Mouse (Mus musculus): ENCODE results near the gene Phf21b. TPM values are rescaled to one million over a fixed set of nuclear protein-coding genes. Genes with fewer than 3 reads are reported as not detected.
"Not testable (repeated sequence)": the region's sequence is repeated elsewhere in the genome, so short reads cannot be mapped to it uniquely, and the experiment has no call there.

Gene Phf21b
- total RNA-seq (2021) = 1 to 10 TPM; 4.7 to 6.8 TPM
- long read RNA-seq, experiment 1, partial matches to known transcripts = 0 of 1 reads
- long read RNA-seq, experiment 1, other reads (novel, unspliced or antisense) = 0 of 1 reads
- long read RNA-seq, experiment 2, partial matches to known transcripts = 0 of 1 reads
- long read RNA-seq, experiment 2, other reads (novel, unspliced or antisense) = 0 of 1 reads

DNA sequence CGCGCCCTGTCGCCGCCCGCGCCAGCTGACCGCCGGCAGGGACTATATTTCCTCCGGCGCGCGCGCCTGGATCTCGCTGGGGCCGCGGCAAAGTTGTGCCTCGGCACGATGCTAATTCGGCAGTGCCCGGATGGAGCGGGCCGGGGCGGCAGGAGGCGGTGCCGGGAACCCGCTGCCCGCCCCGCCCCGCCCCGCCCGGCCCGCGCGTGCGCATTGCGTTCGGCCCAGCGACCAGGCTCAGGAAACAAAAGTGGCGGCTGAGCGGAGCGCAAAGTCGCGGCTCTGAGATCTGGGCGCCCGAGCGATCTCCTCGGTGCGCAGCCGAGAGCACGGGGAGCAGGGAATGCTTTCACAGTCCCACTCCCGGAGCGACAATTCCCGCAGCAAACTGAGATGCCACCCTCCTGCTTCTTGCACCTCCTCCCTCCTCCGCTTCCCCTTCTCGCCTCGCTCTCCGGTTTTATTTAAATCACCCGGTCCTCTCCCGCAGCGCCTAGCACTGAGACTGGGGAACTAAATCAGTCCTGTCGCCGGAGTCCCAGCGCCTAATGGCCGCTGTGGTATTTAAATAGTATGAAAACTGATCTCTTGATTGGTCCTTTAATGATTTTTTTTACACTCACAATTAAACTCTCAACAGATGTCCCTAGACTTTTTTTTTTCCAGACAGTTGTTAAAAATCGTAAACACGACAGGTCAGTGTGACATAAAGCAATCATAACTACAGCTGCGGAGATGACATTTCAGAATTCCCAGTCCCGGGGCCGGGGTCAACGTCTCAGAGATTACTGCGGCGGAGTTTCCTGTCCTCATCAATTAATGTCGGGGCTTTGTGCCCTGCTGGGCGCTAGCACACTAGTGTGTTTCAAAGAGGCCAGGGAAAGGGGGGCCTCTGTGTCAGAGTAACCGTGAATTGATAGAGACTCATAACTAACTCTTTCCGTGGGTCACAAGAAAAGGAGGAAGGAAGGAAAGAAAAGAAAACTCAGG, at the start of gene Phf21b:
Gene Phf21b (minus strand): TSS at position 44 of the 990 bp plus-strand sequence.
- peak; percentile 77 to 84 for DNase-seq (ENCODE audit: low spot score in 2 of 2)

DNA sequence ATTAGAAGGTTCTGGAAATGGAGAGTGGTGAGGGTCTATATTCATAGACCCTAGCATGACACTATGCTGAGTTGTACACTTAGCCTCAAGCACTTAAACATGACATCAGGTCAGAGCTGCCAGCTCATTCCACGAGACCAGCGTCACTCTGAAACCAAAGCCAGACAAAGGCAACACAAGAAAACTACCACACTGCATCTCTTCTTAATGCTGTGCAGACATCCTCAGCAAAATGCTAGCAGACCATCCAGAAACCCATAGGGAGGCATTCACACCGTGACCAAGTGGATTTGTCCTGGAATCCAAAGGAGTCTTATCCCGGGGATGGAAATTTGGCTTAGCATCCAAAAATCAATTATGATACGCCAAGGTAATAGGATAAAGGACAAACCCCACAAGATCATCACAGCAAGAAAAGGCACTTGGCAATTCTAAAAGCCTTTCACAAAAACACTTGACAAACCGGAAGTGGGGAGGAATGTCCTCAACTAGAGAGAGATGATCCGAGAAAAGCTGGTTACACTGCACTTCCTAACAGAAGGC, 48.1 kb upstream of the Phf21b start:
- no peak for DNase-seq (ENCODE audit: low spot score in 2 of 2)

DNA sequence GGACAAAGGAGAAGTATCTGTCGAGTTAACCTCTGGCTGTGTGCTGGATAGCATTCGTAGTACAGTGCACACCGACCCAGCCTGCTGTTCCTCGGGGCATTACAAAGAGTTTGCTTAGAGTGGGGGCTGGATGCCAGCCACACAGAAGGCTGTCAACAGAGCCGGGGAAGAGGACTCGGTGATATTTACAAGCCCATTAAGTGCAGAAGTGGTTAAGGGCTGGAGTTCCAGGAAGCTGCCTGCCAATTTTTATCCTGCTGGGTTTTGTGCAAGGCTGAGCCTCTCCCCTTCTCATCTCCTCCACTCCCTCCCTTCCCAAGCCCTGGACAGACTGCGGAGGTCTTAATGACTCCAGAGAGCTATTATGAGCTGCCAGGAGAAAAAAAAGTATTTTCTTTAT, 42.2 kb upstream of the Phf21b start:
- DNase-seq (ENCODE audit: low spot score in 2 of 2) = no peak

DNA sequence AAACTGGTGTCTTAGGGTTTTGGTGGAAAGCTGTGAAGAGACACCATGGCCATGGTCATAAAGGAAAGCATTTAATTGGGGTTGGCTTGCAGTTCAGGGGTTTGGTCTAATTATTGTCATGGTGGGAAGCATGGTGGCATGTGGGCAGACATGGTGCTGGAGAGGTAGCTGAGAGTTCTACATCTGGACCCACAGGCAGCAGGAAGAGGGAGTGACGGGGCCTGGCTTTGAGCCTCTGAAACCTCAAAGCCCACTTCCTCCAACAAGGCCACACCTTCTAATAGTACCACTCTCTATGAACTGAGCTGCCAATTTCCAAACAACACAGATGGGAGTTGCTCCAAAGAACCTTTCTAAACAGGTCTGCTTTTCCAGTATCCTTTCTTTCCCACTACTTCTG, 40.8 kb upstream of the Phf21b start:
- DNase-seq (ENCODE audit: low spot score in 2 of 2) = no peak

DNA sequence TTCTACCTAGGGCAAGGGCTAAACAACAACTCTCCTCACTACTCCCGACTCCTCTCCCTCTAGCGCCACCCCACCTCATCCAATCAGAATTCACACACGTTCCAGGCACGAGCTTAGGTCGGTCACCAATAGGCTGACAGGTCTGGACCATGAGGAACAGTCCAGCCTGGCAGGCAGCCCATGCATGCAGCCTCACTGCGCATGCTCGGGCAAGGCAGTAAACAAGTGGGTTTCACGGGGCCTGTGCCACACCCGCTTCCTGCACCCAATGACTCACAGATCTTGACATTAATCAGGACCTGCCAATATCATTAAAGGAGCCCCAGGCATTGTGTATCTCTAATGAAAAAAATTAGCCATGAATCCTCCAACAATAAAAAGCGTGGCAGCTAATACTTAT, 40.4 kb upstream of the Phf21b start:
- not testable (repeated sequence) for DNase-seq (ENCODE audit: low spot score in 2 of 2)

DNA sequence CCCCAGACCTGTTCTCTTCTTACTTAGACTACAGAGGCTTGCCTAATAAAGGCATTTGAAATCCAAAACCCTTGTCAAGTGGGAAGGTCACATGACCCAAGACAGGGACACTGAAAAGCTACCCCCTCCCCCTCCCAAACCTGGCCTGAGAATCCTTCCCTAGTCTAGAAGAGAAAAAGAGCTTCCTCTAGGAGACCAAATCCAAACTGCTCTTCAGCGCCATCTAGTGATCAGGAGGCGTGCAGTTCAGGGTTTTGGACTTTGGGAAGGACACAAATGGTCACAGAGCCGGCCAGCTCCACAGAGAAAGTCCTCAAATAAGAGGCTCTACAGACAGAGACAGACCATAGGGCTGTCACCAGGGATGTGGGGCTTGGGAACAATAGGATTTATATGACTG, 35.8 kb upstream of the Phf21b start:
- DNase-seq (ENCODE audit: low spot score in 2 of 2) = peak; percentile 11 to 12

DNA sequence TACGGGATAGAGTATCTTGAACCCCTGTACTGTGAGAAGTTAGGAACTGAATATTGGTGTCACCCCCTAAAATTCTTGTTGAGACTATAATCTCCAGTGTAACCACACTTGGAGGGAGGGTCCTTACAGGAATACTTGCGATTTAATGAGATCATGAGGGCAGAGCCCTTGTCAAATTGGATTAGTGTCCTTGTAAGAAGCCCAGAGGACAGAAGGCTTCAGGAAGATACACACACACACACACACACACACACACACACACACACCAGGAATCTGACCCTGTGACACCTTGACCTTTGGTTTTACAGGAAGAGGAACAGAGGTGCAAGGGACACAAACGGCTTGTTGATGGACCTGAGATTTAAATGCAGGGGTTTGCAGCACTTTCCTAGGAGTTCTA, 35.4 kb upstream of the Phf21b start:
- no peak for DNase-seq (ENCODE audit: low spot score in 2 of 2)

DNA sequence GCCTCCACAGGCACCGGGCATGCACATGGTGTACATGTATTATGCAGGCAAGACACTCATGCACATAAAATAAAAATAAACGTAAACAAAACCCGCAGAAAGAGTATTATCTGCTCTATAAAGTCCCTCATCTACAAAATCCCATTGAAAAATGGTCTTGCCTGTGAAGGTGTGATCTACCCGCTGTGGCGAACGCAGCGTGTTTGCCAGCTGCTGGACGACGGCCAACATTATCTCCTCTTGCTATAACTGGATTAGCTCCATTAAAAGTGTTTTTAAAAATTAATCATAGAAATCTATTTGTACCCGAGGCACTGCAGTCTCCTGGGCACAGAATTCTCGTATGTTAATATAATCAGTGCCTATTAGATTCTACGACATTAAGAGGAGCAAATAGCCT, 32.2 kb upstream of the Phf21b start:
- no peak for DNase-seq (ENCODE audit: low spot score in 2 of 2)

DNA sequence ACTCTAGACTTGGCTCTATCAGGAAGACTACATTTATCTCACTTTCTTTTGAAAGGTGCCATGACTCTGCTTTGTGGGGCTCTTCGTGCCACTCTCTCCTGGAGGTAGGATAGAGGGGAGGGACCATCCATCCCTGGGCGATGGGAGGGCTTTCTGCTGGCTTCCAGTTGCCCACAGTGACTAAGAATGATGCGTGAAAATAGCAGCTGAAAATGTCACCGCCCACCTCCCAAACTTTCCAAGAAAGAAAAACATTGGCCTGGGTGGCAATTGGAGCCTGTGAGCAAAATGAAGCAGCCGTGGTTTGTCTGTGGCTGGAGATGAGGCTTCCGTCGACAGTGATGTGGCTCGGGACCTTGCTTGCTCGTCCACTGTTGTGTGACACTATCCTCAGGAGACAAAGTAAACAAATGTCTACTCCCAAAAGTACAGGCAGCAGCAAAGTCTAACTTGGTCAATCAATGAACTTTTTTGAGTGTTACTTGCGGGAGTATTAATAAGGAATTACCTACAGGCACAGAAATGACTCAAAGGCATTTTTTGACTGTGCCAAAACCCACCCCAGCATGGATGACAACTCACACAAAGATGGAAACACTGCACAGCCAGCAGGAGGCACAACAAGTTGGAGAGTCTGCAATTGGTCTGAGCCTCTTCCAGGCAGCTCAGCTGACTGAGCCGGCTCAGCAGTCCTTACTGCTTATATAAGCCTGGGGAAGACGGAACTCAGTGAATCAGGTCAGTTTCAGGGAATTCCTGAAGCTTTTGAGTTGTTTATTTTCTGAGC, 21.4 kb upstream of the Phf21b start:
- DNase-seq (ENCODE audit: low spot score in 2 of 2) = no peak

DNA sequence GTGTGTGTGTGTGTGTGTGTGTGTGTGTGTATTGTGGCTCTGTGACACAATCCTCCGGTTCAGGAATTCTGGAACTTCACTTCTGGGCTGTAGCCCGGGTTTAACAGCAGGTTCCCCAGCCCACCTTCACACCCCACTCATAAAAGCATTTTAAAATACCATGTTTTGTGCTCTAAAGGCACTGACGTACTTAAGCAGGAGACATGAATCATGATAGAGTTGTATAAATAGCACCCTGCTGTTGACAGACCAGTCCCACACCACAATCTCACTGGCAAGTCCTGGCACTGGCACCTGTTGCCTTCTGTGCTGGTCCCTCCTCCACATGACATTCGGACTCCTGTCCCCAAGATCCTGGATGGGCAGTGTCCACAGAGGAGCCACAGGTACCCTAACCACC, 18.0 kb upstream of the Phf21b start:
- no peak for DNase-seq (ENCODE audit: low spot score in 2 of 2)

DNA sequence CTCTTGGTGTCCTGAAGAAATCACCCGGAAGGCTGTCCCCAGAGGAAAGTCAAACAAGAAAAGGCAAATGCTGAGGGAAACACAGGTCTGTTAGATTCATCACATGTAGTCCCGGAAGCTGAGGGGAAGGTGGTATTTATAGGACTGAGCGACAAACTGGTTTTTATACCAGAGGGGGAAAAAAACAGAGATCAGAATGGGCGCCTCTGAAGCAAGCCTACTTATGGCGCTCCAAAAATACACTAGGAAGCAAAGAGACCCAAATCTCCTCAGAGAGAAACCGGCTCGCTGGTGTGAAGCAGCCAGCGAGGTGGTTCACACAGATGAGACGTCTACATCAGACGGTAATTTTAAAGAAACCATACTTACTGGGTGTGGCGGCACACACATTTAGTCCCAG, 17.2 kb upstream of the Phf21b start:
- no peak for DNase-seq (ENCODE audit: low spot score in 2 of 2)

DNA sequence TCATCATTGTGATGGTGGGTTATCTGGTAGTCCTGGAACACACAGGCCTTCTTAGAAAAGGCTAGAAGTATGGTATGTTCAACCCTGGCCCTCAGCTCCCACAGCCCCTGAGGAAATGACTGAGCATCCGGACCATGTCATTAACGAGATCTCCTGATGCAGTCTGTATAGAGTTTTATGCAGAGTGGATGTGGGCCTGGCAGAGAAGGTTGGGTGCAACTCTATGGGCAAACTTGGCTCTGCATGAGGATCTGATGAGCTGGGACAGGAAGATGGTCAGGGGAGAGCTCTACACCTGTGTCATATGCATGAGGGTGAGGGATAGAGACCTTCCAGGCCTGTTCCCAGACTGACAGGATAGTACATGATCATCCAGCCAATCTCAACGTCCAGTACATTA, 16.0 kb upstream of the Phf21b start:
- no peak for DNase-seq (ENCODE audit: low spot score in 2 of 2)

DNA sequence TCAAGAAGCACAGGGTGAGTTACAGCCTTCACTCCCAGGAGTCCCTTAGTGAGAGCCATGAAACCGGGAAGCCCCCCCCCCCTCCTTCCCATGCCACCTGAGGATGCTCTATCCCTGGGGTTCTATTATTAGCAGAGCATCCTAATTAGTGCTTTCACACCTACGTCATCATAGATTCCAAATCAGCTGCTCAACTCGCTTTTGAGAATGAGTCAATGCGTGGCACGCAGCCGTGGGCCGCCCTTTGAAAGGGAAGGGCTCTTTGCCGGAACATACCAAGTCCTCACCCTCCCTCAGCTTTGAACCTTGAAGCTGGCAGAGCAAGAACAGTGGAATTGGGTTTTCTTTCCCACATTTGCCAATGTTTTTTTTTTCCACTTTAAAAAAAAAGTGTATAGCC, 6.1 kb upstream of the Phf21b start:
- no peak for DNase-seq (ENCODE audit: low spot score in 2 of 2)

DNA sequence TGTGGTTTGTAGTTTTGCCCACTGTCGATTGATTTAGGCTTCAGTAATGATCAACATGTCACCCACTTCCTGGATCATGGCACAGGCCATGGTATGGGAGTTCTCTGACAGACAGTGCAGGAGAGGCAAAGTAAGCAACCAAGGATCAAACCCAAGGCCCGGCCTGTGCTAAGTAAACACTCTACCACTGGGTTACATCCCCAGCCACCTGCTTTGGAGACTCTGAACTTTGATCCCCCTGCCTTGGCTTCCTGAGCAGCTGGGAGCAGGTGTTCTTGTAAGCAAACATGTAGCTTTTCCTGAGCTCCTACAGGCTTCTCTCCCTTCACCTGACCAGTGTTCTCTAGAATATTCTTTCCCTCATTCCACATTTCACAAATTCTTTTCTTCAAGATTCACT, 1.8 kb upstream of the Phf21b start:
- no peak for DNase-seq (ENCODE audit: low spot score in 2 of 2)

DNA sequence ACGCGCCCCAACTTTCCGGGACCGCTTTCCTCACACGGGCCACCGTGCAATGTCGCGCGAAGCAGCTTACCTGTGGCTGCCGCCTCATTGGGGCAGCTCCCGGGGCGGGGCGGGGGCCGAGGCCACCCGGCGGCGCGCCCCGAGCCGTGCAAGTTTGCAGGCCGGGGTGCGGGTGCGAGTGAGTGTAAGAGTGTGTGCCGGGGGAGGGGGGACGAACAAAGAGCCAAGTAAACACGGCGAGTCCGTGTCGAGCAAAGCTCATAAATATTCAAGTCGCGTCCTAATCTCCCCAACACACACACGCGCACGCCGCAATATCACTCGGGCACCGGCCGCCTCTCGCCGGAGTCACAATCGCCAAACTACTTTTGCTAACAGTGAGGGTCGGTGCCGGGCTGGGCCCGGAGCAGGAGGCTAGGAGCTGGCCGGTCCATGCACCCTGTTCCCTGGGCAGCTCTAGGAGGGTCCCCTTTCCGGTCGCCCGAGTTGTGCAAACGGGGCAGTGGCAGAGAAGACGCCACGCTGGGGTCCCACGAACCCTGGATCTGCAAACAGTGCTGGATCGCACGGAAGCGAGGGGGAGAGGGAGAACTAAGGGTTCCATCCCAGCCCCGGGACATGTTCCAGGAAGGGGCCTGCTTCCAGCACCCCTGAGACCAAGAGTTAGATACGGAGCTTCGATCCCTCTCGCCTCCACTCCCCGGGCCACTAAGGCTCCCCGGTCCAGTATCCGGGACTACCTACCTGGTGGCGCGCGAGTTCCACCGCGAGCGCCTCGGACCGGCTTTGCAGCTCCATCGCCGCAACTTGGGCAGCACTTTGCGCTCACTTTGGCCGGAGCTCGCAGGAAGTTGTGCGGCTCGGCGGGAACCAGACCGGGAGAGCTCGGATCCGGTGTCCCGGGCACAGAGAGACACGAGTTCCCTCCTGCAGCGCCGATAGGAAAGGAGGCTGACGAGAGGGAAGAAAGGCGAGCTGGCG, 638 bp downstream of the Phf21b start:
- DNase-seq (ENCODE audit: low spot score in 2 of 2) = peak in 1 of 2 experiments; percentile 15

DNA sequence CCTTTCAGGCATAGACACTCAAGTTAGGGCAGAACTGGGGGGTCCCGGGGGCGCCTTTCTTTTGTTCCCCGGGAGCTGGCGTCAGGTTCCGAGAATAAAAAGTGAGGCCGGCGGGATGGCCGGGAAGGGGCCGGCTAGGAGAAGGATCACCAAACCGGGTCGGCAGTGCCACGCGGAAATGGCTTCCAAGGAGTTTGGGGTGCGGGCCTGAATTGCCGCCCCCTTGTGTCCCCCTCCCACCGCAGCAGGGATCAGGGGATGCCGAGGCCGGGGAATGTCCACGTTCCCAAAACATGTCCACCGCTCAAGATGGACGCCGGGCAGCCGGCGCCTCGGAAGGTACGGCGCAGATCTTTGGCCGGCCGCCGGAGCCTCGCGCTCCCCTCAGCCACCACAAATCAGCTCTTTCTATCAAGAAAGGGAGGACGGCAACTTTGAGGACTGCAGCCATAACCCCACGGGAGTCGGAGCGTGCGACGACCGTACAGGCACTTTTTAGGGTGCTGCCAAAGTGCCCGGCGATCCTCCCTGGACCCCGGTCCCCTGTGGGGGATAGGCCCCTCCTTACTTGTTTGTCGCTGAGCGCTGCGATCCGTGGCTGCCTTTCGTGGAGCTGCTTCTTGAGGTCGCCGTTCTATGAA, 1.6 kb downstream of the Phf21b start:
- DNase-seq (ENCODE audit: low spot score in 2 of 2) = no peak

DNA sequence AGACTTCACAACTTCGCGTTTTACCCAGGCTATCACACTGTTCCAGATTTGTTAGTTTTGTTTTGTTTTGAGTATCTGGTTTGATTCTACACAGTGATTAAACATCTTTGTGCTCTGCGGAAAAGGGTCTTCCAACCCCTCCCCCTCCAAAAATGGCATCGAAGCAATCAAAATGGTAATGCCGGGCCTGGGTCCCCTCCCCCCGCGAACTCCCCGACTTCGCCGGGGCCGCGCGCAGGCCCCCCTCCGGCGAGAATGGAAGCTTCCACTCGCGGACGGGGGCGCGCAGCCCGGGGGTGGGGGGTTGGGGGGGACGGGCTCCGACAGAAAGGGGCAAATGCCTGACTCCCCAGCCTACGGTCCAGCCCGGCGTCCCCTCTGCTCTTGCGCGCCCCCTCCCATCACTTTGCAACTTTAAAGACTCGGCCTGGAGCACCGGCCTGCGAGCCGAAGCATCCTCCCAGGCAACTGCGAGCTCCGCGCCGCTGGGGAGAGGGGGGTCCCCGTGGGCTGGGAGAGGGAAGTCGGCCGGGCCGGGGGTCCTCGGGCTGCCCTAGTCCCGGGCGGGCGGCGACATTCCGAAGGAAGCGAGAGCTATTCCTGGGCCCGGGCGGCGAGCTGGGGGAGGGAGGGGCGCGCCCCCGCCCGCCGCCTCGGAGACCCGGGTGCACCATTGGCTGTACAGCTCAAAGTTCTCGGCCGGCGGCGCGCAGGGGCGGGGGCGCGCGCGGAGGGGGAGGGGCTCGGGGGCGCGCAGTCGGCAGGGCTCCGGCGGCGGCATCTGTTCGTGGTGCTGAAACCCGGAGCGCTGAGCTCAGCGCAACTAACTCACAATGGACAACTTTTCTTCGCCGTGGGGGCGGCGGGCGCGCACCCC, 2.4 kb downstream of the Phf21b start:
- DNase-seq (ENCODE audit: low spot score in 2 of 2) = peak; percentile 70 to 75

DNA sequence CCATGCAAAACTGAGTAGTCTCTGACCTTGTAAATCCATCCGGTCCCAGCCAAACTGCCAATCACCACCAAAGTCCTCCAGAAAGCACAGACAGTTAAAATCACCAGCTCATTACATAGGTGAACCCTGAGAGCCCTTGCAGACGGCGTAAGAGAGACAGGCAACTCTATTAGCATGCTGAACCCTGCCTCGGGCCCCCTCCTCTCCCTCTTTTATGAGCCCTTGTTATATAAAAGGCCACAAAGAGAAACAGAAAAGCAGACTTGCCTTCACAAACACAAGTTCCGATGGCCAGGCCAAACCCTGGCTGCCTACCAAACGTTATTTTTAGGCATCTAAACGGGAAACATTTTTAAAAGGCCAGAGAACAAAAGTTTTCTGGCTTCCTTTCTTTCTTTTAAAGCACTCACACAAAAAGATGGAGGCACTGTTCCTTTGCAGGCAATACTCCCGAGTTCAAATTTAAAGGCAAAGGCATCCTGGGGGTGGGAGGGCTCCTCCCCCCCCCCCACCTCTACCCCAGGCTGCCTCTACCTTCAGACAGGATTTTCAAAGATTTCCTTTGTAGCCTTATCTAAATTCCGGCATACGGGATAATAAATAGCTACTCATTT, 3.3 kb downstream of the Phf21b start:
- no peak for DNase-seq (ENCODE audit: low spot score in 2 of 2)
